Mouse (Mus musculus) stomach, postnatal 0 days (tissue): ENCODE measurements around the gene Mia2.

Source experiments
- CTCF ChIP-seq: IDR thresholded peaks from 2 replicates; pipeline ENCODE4 v1.5.1; 2016; ENCODE audit warnings: antibody characterized with exemption, low read depth, mild to moderate bottlenecking, moderate library complexity
- EP300 ChIP-seq: optimal IDR thresholded peaks from 2 replicates; pipeline ENCODE3; 2016; ENCODE audit warnings: antibody characterized with exemption

- TF ChIP-seq CTCF = no peak
- no peak for TF ChIP-seq EP300
Observed at GRCm38 (mm10) chr12:59129038-59129437, 33.4 kb downstream of the Mia2 start.
